ENCODE assay signal across 16 mouse cellular contexts in genomic region chr5:137179646-137180374, GRCm38 (mm10). TPM values are rescaled to one million over a fixed set of nuclear protein-coding genes. Genes with fewer than 3 reads are reported as not detected.
A peak's percentile ranks its signal among the peaks of the same experiment; 100 is the strongest.
DNase-seq lines count a peak whose midpoint lies in the region; ATAC-seq and TF ChIP-seq lines count a peak whose summit lies in the region.
"Had no signal": no experiment of that assay in that cellular context is flagged by ENCODE, and none has a peak within 500 bp of the region (broad histone marks: within the 10 kb centered on the region; RNA-seq: fewer than 3 reads in every experiment).

No protein-coding gene starts in this region.

- DNase-seq in layer of hippocampus, adult 11-12 months (ENCODE audit: low spot score) = peak; percentile 19
- no peak for DNase-seq in layer of hippocampus, postnatal 25 days (ENCODE audit: extremely low spot score in 1 of 2, low spot score in 1 of 2)
- DNase-seq in c-Kit-positive CD71-negative TER-119-negative erythroid progenitor cells, embryonic 14.5 days (ENCODE audit: low read depth) = peak; percentile 38
- DNase-seq in lung, postnatal 25 days (ENCODE audit: low spot score) = peak; percentile 37
- DNase-seq in telencephalon, adult 2 months (ENCODE audit: low read depth, low spot score) = peak; percentile 55
- no peak for DNase-seq in hindbrain, postnatal 0 days (ENCODE audit: low spot score)
- no peak for DNase-seq in midbrain, embryonic 10.5 days (ENCODE audit: low spot score)
- DNase-seq: heart, postnatal 10 days; kidney, adult 2 months had no signal

- H3K4me3 ChIP-seq in hindbrain, postnatal 0 days (ENCODE audit: low read length) = no peak overlapping the region
- H3K4me3 ChIP-seq in midbrain, embryonic 10.5 days = no peak overlapping the region
- H3K4me3 ChIP-seq: embryonic facial prominence, embryonic 12.5 days; lung, embryonic 15.5 days had no signal

- TF ChIP-seq CTCF in hindbrain, postnatal 0 days (IDR thresholded peaks at IDR 0.05; ENCODE audit: low read depth) = no peak

- ATAC-seq in hindbrain, postnatal 0 days = no peak
- no peak for ATAC-seq in inflammation-experienced regulatory T-cells, adult 6 months

- H3K4me1 ChIP-seq in hindbrain, postnatal 0 days (ENCODE audit: insufficient read depth, low read length) = no peaks in the 10 kb centered on the region
- no peaks in the 10 kb centered on the region for H3K4me1 ChIP-seq in midbrain, embryonic 10.5 days
- H3K4me1 ChIP-seq: embryonic facial prominence, embryonic 12.5 days; lung, embryonic 15.5 days had no signal

- H3K4me2 ChIP-seq in hindbrain, postnatal 0 days (ENCODE audit: low read depth, low read length) = no peak overlapping the region
- H3K4me2 ChIP-seq: embryonic facial prominence, embryonic 12.5 days; lung, embryonic 15.5 days had no signal

- H3K27me3 ChIP-seq in hindbrain, postnatal 0 days (ENCODE audit: insufficient read depth, low read length) = no peaks in the 10 kb centered on the region
- H3K27me3 ChIP-seq in midbrain, embryonic 10.5 days (ENCODE audit: low read depth, poor library complexity, severe bottlenecking) = no peaks in the 10 kb centered on the region
- H3K27me3 ChIP-seq: embryonic facial prominence, embryonic 12.5 days; lung, embryonic 15.5 days had no signal

- no peaks in the 10 kb centered on the region for H3K36me3 ChIP-seq in hindbrain, postnatal 0 days (ENCODE audit: insufficient read depth, low read length)
- H3K36me3 ChIP-seq in midbrain, embryonic 10.5 days = no peaks in the 10 kb centered on the region
- H3K36me3 ChIP-seq: embryonic facial prominence, embryonic 12.5 days; lung, embryonic 15.5 days had no signal

- WGBS in hindbrain, postnatal 0 days = 78% methylated on average over 8 of the region's 8 CpGs
- WGBS in midbrain, embryonic 10.5 days = 83% methylated on average over 8 of the region's 8 CpGs

- no peak overlapping the region for H3K9ac ChIP-seq in hindbrain, postnatal 0 days (replicated peaks; ENCODE audit: low read length)
- H3K9ac ChIP-seq: embryonic facial prominence, embryonic 12.5 days; lung, embryonic 15.5 days had no signal

- 0 out of 2 replicates have a peak, but pooled peaks cover 11% of the 10 kb centered on the region for H3K9me3 ChIP-seq in hindbrain, postnatal 0 days (ENCODE audit: low read length)
- H3K9me3 ChIP-seq in midbrain, embryonic 10.5 days (replicated peaks) = no peaks in the 10 kb centered on the region
- H3K9me3 ChIP-seq: embryonic facial prominence, embryonic 12.5 days; lung, embryonic 15.5 days had no signal

- H3K27ac ChIP-seq in hindbrain, postnatal 0 days = no peak overlapping the region
- no peak overlapping the region for H3K27ac ChIP-seq in midbrain, embryonic 10.5 days (replicated peaks)
- H3K27ac ChIP-seq: embryonic facial prominence, embryonic 12.5 days; lung, embryonic 15.5 days had no signal

RNA-seq across cellular contexts. Expression of gene Muc3, which starts 30.7 kb away (rescaled TPM):
- not detected for total RNA-seq in layer of hippocampus, postnatal 25 days (2021)
- total RNA-seq in hindbrain, postnatal 0 days (2014; rRNA removed) = not detected in 2 replicates
- not detected in 2 replicates for polyA plus RNA-seq in hindbrain, postnatal 0 days (2015; fragmentation: Nextera tagmentation; extraction: Ambion mirVana)
- not detected in 2 replicates for polyA plus RNA-seq in midbrain, embryonic 10.5 days (2016; fragmentation: Nextera tagmentation; extraction: Ambion mirVana)
- not detected for polyA plus RNA-seq in inflammation-experienced regulatory T-cells, adult 6 months (2017; shearing (Covaris generic))
- total RNA-seq: gastrocnemius, adult 8-10 months; heart, postnatal 10 days; left cerebral cortex, postnatal 14 days had no signal
- polyA plus RNA-seq: embryonic facial prominence, embryonic 12.5 days; kidney, adult 2 months; lung, embryonic 15.5 days; neural tube, embryonic 14.5 days; stomach, embryonic 14.5 days had no signal

RNA-seq across cellular contexts. Expression of gene Muc3a, which starts 32.4 kb away (rescaled TPM):
- total RNA-seq in layer of hippocampus, postnatal 25 days (2021) = 1 to 10 TPM; 1.6 to 5.4 TPM
- 0.93 TPM in 1 of 2 replicates, not detected in the other for total RNA-seq in hindbrain, postnatal 0 days (2014; rRNA removed)
- polyA plus RNA-seq in hindbrain, postnatal 0 days (2015; fragmentation: Nextera tagmentation; extraction: Ambion mirVana) = 0.49 and 0.61 TPM in 2 replicates
- polyA plus RNA-seq in midbrain, embryonic 10.5 days (2016; fragmentation: Nextera tagmentation; extraction: Ambion mirVana) = 0.14 TPM in 1 of 2 replicates, not detected in the other
- 1 to 10 TPM; 2.3 to 4.8 (median 4.2) TPM for polyA plus RNA-seq in inflammation-experienced regulatory T-cells, adult 6 months (2017; shearing (Covaris generic))

Comparison
In these comparisons a context has a peak if more than half of its experiments do, and no peak if none do; other contexts are left out.
1. DNase-seq: peak in layer of hippocampus, adult 11-12 months (single experiment), c-Kit-positive CD71-negative TER-119-negative erythroid progenitor cells, embryonic 14.5 days (single experiment), lung, postnatal 25 days (single experiment) and telencephalon, adult 2 months (single experiment); none in layer of hippocampus, postnatal 25 days (0 of 2), hindbrain, postnatal 0 days (single experiment) and midbrain, embryonic 10.5 days (single experiment).